Mouse (Mus musculus) ovary, adult 2 months (tissue): ENCODE measurements around the gene A1bg. TPM values are rescaled to one million over a fixed set of nuclear protein-coding genes. Genes with fewer than 3 reads are reported as not detected.

Experiments used
- polyA plus RNA-seq: library from polyadenylated mRNA; depleted of rRNA; stranded (reverse); fragments of >200 nt; gene quantifications from 2 replicates; pipeline ENCODE4 v1.2.3, GENCODE M21; 2012; rRNA removed

A1bg gene
- polyA plus RNA-seq = 0.49 and 0.82 TPM in 2 replicates

GRCm38 (mm10) chr15:60922912-60923311 lies at the start of gene A1bg:
TSS of gene A1bg (minus strand) at chr15:60923012.

GRCm38 (mm10) chr15:60853231-60853999 lies 69.4 kb downstream of the A1bg start, which contains the start of gene Fam84b:
TSS of gene Fam84b (minus strand) at chr15:60853778.

Other genes with a start within 250 kb of the A1bg start
- gene Fam84b, start 69.2 kb downstream of the A1bg start, polyA plus RNA-seq = 19.3 and 24.5 TPM in 2 replicates